Mouse (Mus musculus): ENCODE measurements around the gene Fbxl7. TPM values are rescaled to one million over a fixed set of nuclear protein-coding genes. Genes with fewer than 3 reads are reported as not detected.
"Not testable (repeated sequence)": the region's sequence is repeated elsewhere in the genome, so short reads cannot be mapped to it uniquely, and the experiment has no call there.

Gene Fbxl7
- polyA plus RNA-seq, 1 experiment from 2014 or later: 26.2 TPM

GRCm38 (mm10) chr15:26748484-26748883 lies 146.9 kb downstream of the Fbxl7 start:
- 91% methylated on average over 3 of the region's 3 CpGs for WGBS
- Histone ChIP-seq H3K27me3 (no peaks in the 10 kb centered on the region), H3K4me1 (no peaks in the 10 kb centered on the region), H3K9ac (no peak overlapping the region), H3K36me3 (no peaks in the 10 kb centered on the region), H3K4me3 (replicated peaks) (no peak overlapping the region), H3K4me2 (replicated peaks) (no peak overlapping the region), H3K9me3 (replicated peaks) (no peaks in the 10 kb centered on the region), H3K27ac (replicated peaks) (no peak overlapping the region)
- ATAC-seq (ENCODE audit: insufficient number of reproducible peaks, low FRiP score, low TSS enrichment, low read depth): no peak

- no peak for ATAC-seq (ENCODE audit: insufficient number of reproducible peaks, low FRiP score, low TSS enrichment, low read depth)
- Histone ChIP-seq H3K9me3 (replicated peaks) (no peaks in the 10 kb centered on the region), H3K4me1 (0 out of 2 replicates have a peak, but pooled peaks cover 7% of the 10 kb centered on the region), H3K27me3 (no peaks in the 10 kb centered on the region), H3K36me3 (no peaks in the 10 kb centered on the region), H3K4me3 (replicated peaks) (no peak overlapping the region), H3K4me2 (replicated peaks) (no peak overlapping the region), H3K9ac (no peak overlapping the region), H3K27ac (replicated peaks) (no peak overlapping the region)
- 40% methylated on average over 2 of the region's 2 CpGs for WGBS
Measured at GRCm38 (mm10) chr15:26732366-26732765, 163.0 kb downstream of the Fbxl7 start.

GRCm38 (mm10) chr15:26730760-26731159 lies 164.6 kb downstream of the Fbxl7 start:
- ATAC-seq (ENCODE audit: insufficient number of reproducible peaks, low FRiP score, low TSS enrichment, low read depth): no peak
- Histone ChIP-seq H3K9ac (no peak overlapping the region), H3K9me3 (replicated peaks) (no peaks in the 10 kb centered on the region), H3K27ac (replicated peaks) (no peak overlapping the region), H3K4me1 (0 out of 2 replicates have a peak, but pooled peaks cover 7% of the 10 kb centered on the region), H3K4me2 (replicated peaks) (no peak overlapping the region), H3K4me3 (replicated peaks) (no peak overlapping the region), H3K36me3 (no peaks in the 10 kb centered on the region), H3K27me3 (no peaks in the 10 kb centered on the region)
- 81% methylated on average over 2 of the region's 2 CpGs for WGBS

- not testable (repeated sequence) for H3K9ac ChIP-seq; H3K4me2 ChIP-seq (replicated peaks); H3K27ac ChIP-seq (replicated peaks); H3K4me3 ChIP-seq (replicated peaks); H3K9me3 ChIP-seq (replicated peaks); H3K4me1 ChIP-seq; H3K27me3 ChIP-seq; H3K36me3 ChIP-seq; ATAC-seq (ENCODE audit: insufficient number of reproducible peaks, low FRiP score, low TSS enrichment, low read depth)
- WGBS: 87% methylated on average over 6 of the region's 7 CpGs
Measured at GRCm38 (mm10) chr15:26729341-26729740, 166.0 kb downstream of the Fbxl7 start.

- no peaks in the 10 kb centered on the region for H3K36me3 ChIP-seq
- whole genome bisulfite sequencing: 11% methylated on average over 5 of the region's 5 CpGs
- no peak for ATAC-seq (ENCODE audit: insufficient number of reproducible peaks, low FRiP score, low TSS enrichment, low read depth)
Measured at GRCm38 (mm10) chr15:26718390-26719036, 176.9 kb downstream of the Fbxl7 start.

GRCm38 (mm10) chr15:26717952-26718351 lies 177.4 kb downstream of the Fbxl7 start:
- 42% methylated on average over 7 of the region's 7 CpGs for WGBS
- ATAC-seq (ENCODE audit: insufficient number of reproducible peaks, low FRiP score, low TSS enrichment, low read depth): no peak
- H3K4me1 ChIP-seq: peaks cover 27% of the 10 kb centered on the region
- H3K4me2 ChIP-seq (replicated peaks): no peak overlapping the region
- no peak overlapping the region for H3K4me3 ChIP-seq (replicated peaks)
- peak overlapping the region; percentile 73 for H3K27ac ChIP-seq (replicated peaks)
- H3K36me3 ChIP-seq: no peaks in the 10 kb centered on the region
- no peaks in the 10 kb centered on the region for H3K9me3 ChIP-seq (replicated peaks)
- no peak overlapping the region for H3K9ac ChIP-seq
- no peaks in the 10 kb centered on the region for H3K27me3 ChIP-seq

More at GRCm38 (mm10) chr15:26718390-26719036, 176.9 kb downstream of the Fbxl7 start:
- Histone ChIP-seq H3K27ac (replicated peaks) (peak overlapping the region; percentile 73), H3K4me1 (peaks cover 27% of the 10 kb centered on the region), H3K4me2 (replicated peaks) (no peak overlapping the region), H3K4me3 (replicated peaks) (no peak overlapping the region), H3K27me3 (no peaks in the 10 kb centered on the region), H3K9ac (no peak overlapping the region), H3K9me3 (replicated peaks) (no peaks in the 10 kb centered on the region)

- no peak for ATAC-seq (ENCODE audit: insufficient number of reproducible peaks, low FRiP score, low TSS enrichment, low read depth)
- Histone ChIP-seq H3K4me1 (peaks cover 36% of the 10 kb centered on the region), H3K4me2 (replicated peaks) (no peak overlapping the region), H3K27ac (replicated peaks) (no peak overlapping the region), H3K36me3 (no peaks in the 10 kb centered on the region), H3K4me3 (replicated peaks) (no peak overlapping the region), H3K9ac (no peak overlapping the region), H3K9me3 (replicated peaks) (no peaks in the 10 kb centered on the region), H3K27me3 (no peaks in the 10 kb centered on the region)
- WGBS: 89% methylated on average over 2 of the region's 2 CpGs
Measured at GRCm38 (mm10) chr15:26716181-26716580, 179.2 kb downstream of the Fbxl7 start.

GRCm38 (mm10) chr15:26715635-26716034 lies 179.7 kb downstream of the Fbxl7 start:
- Histone ChIP-seq H3K4me3 (replicated peaks) (no peak overlapping the region), H3K27ac (replicated peaks) (no peak overlapping the region), H3K4me1 (peaks cover 36% of the 10 kb centered on the region), H3K4me2 (replicated peaks) (no peak overlapping the region), H3K36me3 (no peaks in the 10 kb centered on the region), H3K9ac (no peak overlapping the region), H3K27me3 (no peaks in the 10 kb centered on the region), H3K9me3 (replicated peaks) (no peaks in the 10 kb centered on the region)
- 47% methylated on average over 5 of the region's 5 CpGs for WGBS
- no peak for ATAC-seq (ENCODE audit: insufficient number of reproducible peaks, low FRiP score, low TSS enrichment, low read depth)

GRCm38 (mm10) chr15:26712271-26712670 lies 183.1 kb downstream of the Fbxl7 start:
- H3K36me3 ChIP-seq: no peaks in the 10 kb centered on the region
- H3K9me3 ChIP-seq (replicated peaks): no peaks in the 10 kb centered on the region
- no peak overlapping the region for H3K4me2 ChIP-seq (replicated peaks)
- no peak overlapping the region for H3K9ac ChIP-seq
- WGBS: 30% methylated on average over 7 of the region's 7 CpGs
- ATAC-seq (ENCODE audit: insufficient number of reproducible peaks, low FRiP score, low TSS enrichment, low read depth): no peak
- peaks cover 15% of the 10 kb centered on the region for H3K4me1 ChIP-seq
- no peaks in the 10 kb centered on the region for H3K27me3 ChIP-seq
- peak overlapping the region; percentile 34; the same call in 1 of the 2 replicates for H3K27ac ChIP-seq (replicated peaks)
- H3K4me3 ChIP-seq (replicated peaks): no peak overlapping the region

- Histone ChIP-seq H3K4me3 (replicated peaks) (no peak overlapping the region), H3K27me3 (no peaks in the 10 kb centered on the region), H3K9ac (no peak overlapping the region), H3K4me1 (peaks cover 19% of the 10 kb centered on the region), H3K27ac (replicated peaks) (no peak overlapping the region), H3K4me2 (replicated peaks) (no peak overlapping the region), H3K36me3 (no peaks in the 10 kb centered on the region), H3K9me3 (replicated peaks) (no peaks in the 10 kb centered on the region)
- ATAC-seq (ENCODE audit: insufficient number of reproducible peaks, low FRiP score, low TSS enrichment, low read depth): 0 out of 2 replicates have a peak, but pooled peaks have one; percentile 57
- 15% methylated on average over 2 of the region's 2 CpGs for WGBS
Measured at GRCm38 (mm10) chr15:26704966-26705365, 190.4 kb downstream of the Fbxl7 start.

GRCm38 (mm10) chr15:26703156-26703840 lies 192.1 kb downstream of the Fbxl7 start:
- Histone ChIP-seq H3K4me3 (replicated peaks) (no peak overlapping the region), H3K36me3 (no peaks in the 10 kb centered on the region), H3K4me2 (replicated peaks) (no peak overlapping the region), H3K4me1 (peaks cover 19% of the 10 kb centered on the region), H3K9ac (no peak overlapping the region), H3K27me3 (no peaks in the 10 kb centered on the region), H3K27ac (replicated peaks) (no peak overlapping the region), H3K9me3 (replicated peaks) (no peaks in the 10 kb centered on the region)
- 52% methylated on average over 6 of the region's 6 CpGs for WGBS
- no peak for ATAC-seq (ENCODE audit: insufficient number of reproducible peaks, low FRiP score, low TSS enrichment, low read depth)
